Mouse (Mus musculus) pancreas, adult 10 weeks (tissue): ENCODE data around the gene Magea10. TPM values are rescaled to one million over a fixed set of nuclear protein-coding genes. Genes with fewer than 3 reads are reported as not detected.

Source experiments
- polyA plus RNA-seq: library from polyadenylated mRNA; stranded (reverse); fragments of 350-450 nt; fragmentation: Illumina TruSeq; extraction: RNeasy Lipid Tissue Mini Kit (QIAGEN cat#74804); gene quantifications from one replicate; pipeline ENCODE4 v1.2.3, GENCODE M21; 2015; ENCODE audit warnings: low read depth, low replicate concordance; ENCODE audit not compliant: insufficient read depth

The Magea10 gene
- polyA plus RNA-seq: not detected

GRCm38 (mm10) chrX:72386758-72387157 lies at the start of gene Magea10:
TSS of gene Magea10 (minus strand) at chrX:72386858.

Other genes starting within 250 kb of the Magea10 start
- gene Magea4, start 164.8 kb downstream of the Magea10 start, polyA plus RNA-seq: not detected
- 1.3 TPM for gene Gabre, start 112.1 kb downstream of the Magea10 start, polyA plus RNA-seq